Mouse (Mus musculus): ENCODE results near the gene Chm.
"Not testable (repeated sequence)": the region's sequence is repeated elsewhere in the genome, so short reads cannot be mapped to it uniquely, and the experiment has no call there.

Chm gene

GRCm38 (mm10) chrX:113185230-113185985 is at the start of gene Chm:
Gene Chm (minus strand): TSS chrX:113185517.
- peak; percentile 60 for DNase-seq (ENCODE audit: low spot score)

DNA sequence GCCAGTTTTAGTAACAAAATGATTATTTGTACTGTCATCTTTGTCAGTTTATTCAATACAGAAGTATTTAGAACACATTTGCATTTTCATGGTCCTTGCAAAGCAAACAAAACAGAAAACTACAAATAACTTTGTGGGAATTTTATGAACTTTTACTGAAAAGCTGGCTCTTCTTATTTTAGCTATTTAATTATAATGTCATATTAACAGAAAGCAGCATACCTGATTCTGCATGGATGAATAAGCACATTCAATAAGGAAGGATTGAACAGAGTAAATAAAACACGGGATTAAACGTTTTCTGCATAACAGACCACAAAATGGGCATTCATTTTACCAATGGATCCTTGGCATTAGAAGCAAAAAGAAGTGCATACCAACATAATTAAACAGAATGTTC is 8.6 kb upstream of the Chm start:
- no peak for DNase-seq (ENCODE audit: low spot score)

- DNase-seq (ENCODE audit: low spot score) = peak; percentile 1
Observed at GRCm38 (mm10) chrX:113184569-113185229, 618 bp downstream of the Chm start.

DNA sequence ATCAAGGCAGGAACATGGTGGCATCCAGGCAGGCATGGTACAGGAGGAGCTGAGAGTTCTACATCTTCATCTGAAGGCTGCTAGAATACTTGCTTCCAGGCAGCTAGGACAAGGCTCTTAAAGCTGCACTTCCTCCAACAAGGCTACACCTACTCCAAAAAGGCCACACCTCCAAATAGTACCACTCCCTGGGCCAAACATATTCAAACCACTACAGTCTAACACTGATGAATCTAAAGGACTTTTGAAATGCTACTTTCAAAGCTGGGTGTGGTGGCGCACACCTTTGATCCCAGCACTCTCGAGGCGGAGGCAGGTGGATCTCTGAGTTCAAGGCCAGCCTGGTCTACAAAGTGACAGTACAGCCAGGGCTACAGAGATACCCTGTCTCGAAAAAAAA is 4.5 kb downstream of the Chm start:
- not testable (repeated sequence) for DNase-seq (ENCODE audit: low spot score)

DNA sequence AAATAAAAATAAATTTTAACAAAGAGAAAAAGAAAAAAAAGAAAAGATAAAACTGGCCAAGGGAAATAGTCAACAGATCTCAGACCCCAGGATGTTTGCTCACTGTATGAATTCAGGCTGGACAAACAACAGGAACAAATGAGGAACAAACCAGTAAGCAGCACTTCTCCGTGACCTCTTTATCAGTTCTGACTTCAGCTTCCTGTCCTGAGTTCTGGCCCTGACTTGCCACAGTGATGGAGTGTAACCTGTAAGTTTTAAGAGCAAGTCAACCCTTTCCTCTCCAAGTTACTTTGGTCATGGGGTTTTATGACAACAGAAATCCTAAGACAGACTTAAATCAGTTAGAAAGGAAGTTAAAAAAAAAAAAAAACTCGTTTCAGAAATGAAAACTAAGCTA is 12.6 kb downstream of the Chm start:
- no peak for DNase-seq (ENCODE audit: low spot score)

GRCm38 (mm10) chrX:113172271-113172670 is 13.0 kb downstream of the Chm start:
- DNase-seq (ENCODE audit: low spot score) = no peak

DNA sequence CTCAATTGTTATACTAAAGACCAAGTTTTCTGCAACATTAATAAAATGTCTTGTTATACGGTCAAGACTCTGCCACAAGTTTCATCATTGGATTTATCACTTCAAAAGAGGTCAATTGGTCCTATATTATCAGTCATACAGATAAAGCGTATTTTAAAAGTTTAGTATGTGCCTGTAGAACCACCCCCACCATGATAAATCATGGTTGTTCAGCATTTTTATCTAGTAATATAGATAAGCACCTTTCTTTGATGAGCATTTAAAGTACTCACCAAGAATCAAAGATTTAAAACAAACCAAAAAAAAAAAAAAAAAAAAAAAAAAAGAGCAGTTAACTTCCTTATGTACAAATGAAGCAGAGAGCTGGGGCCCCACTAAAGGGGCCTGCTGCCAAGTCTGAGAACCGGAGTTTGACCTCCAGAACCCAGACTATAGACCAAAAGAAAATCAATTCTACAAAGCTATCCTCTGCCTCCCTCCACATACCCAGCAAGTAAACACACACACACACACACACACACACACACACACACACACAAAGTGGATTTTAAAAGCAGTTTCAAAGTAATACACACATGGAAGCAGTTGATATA is 25.0 kb downstream of the Chm start:
- DNase-seq (ENCODE audit: low spot score) = no peak

DNA sequence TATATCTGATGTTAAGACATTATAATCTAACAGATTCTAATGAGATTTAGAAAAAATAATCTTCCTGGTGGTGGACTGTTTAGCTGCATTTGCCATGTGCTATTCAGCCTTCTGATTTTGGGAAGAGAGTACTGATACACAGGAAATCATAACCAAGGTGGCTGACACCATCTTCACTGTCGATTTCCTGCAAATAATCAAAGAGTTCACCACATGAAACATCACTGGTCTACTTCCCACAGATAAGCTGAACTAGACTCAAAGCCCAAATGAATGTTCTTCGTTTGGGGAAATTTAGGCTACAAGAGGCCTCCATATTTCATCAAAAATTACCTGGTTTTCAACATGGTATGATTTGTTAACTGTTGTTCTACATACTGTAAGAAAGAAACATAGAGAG is 101.1 kb downstream of the Chm start:
- DNase-seq (ENCODE audit: low spot score) = no peak

DNA sequence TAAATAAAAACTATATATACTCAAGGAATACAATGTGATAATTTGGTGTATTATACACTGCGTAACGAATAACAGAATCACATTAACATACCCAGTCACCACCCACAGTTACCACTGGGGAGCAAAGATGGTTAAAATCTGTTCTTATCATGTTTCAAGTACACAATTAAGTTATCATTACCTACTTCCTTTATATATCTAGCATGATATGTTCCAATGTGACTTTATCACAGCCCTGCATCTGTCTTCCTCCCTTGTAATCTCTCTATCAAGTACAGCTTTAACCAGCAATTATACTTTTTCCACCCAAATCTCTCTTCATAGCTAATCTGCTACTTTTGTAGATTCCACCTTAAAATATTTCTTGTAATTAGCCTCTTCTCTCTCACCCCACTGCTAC is 109.3 kb downstream of the Chm start:
- no peak for DNase-seq (ENCODE audit: low spot score)

DNA sequence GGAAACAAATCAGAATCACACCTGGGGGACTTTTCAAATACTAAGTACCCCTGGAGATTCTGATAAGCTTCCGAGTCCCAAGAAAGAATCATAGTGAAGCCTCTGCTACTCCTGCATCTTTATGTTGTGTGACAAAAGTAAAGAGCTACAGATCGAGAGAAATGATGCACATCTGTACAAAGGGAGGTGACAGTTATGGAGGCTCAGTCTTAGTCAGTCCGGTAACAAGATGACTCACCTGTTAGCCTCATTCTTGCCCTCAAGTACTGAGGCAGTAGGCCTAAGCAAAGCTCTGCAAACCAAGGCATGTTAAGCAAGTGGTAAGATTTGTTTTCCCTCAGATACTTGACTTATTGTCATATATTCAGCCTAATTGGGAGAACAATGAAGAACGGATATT is 110.5 kb downstream of the Chm start:
- DNase-seq (ENCODE audit: low spot score) = no peak

- DNase-seq (ENCODE audit: low spot score) = no peak
Observed at GRCm38 (mm10) chrX:113003621-113004020, 181.7 kb downstream of the Chm start.

GRCm38 (mm10) chrX:113002192-113002591 is 183.1 kb downstream of the Chm start:
- DNase-seq (ENCODE audit: low spot score) = no peak
